Mouse (Mus musculus) kidney, adult 9 months (tissue): ENCODE measurements around the gene Plekhb2.

Source experiments
- DNase-seq: peaks from one replicate; pipeline ENCODE4 v3.0.0; 2022

The Plekhb2 gene

DNA sequence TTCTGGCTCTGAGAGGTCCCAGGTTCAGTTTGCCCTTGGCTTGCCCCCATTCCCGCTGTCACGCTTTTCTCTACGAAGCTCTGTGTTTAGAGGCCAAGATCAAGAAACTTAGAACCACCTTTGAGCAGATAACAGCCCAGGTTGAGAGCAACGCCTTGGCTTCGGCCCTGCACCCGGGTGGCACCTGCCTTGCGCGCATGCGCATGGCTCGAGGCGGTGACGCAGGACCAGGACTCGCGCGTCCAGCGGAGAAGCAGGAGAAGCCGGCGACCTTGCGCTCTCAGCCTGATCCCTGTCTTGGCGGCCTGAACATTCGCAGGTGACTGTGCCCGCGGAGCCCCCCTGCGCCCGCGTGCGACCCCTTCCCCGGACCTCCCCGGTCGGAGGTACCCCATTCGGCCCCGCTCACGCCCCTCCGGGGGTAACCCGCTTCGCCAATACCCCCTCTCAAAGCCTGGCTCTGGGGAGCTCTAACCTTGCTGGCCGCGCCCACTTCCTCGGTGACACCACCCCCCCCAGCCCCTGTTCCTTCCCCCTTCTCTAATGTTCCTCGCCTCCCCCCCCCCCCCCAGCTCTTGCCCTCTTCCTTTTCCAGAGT is at the start of gene Plekhb2:
Gene Plekhb2, plus strand, starts transcription at position 232 of the 598 bp plus-strand sequence.
- peak; percentile 93 for DNase-seq

DNA sequence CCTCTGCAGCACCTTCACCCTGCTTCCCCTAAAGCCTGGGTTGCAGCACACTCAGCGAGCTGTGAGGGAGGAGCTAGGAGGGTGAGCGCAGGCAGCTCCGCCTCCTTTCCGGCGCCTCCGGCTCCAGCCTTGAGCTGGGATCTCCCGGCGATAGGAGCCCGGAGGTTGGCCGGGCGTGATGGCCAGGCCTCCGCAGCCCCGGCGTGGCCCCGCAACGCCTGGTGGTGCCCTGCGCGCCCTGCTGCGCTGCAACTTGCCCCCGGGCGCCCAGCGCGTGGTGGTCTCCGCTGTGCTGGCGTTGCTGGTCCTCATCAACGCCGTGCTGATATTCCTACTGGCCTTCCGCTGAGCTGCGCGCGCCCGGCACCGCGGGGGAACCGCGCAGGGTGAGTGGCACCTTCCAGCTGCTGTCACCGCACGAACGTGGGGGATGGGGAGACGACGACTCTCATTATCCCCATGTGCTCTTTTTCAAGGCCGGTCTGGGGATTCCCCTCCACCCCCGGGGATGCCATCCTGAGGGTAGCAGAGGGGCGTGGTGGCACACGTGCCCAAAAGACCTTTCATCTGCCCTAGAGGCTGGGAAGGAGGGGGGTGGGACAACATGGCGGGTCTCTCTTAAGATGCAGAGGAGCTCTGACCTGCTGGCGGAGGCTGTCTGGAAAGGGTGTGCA is 48.0 kb upstream of the Plekhb2 start:
- DNase-seq: peak; percentile 46

DNA sequence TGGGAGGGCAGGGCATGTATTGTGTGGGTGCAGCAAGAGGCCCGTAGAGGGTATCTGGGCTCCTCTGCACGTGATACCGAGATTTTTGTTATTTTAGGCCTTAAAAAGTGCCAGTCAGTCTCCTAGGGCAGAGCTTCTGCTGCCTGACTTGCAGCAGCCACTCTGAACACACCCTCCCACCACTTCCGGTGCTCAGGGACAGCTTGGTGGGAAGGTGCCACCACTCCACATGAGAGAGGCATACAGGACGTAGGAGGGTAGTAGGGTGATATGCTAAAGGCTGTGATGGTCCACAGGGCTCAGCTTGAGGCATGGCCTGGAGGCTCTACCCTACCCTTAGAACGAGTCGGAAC is 47.5 kb upstream of the Plekhb2 start:
- no peak for DNase-seq

DNA sequence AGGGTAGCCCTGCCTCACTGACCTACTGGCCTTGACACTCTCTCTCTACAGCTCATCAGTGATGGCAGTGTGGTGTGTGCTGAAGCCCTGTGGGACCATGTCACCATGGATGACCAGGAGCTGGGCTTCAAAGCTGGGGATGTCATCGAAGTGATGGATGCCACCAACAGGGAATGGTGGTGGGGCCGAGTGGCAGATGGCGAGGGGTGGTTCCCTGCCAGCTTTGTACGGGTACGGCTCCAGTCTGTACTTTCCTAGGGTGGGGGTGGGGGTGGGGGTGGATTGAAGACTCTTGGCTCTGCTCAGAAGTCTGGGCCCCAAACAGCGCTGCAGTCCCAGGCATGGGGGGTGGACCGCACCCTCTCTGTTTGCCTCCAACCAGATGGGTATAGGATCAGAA is 44.9 kb upstream of the Plekhb2 start:
- DNase-seq: no peak

DNA sequence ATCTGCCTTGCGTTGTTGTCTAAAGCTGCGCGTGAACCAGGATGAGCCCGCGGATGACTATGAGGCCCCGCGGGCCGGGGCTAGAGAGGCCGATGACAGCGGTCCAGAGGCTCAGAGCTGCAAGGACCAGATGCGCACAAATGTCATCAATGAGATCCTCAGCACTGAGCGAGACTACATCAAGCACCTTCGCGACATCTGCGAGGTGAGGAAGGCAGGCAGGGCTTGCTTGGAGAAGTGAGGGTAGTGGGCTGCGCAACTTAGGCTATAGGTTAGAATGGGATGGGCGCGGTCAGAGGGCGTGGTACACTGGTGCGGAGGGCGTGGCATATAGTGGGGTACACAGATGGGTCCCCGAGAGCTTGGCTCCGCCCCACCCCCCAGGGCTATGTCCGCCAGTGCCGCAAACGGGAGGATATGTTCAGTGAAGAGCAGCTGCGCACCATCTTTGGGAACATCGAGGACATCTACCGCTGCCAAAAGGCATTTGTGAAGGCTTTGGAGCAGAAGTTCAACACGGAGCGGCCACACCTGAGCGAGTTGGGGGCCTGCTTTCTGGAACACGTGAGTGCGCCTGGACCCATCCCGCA is 43.8 kb upstream of the Plekhb2 start:
- no peak for DNase-seq

DNA sequence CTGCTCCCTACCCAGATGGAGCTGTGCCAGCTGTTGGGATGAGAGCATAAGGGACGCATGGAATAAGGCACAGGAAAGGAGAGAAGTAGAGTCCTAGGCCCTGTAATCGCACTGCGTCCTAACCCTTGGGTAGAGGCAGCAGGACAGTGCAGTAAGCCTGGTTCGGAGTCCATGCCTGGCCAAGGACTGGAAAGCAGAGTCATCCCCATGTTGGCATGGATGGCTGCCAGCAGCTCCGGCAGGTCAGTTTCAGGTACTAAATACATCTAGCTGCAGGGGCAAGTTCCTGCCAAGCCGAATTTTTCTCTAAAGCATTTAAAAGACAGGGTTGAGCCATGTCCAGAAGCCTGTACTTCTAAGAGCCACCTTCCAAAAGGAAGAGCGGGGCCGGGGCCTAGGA is 41.3 kb upstream of the Plekhb2 start:
- peak; percentile 37 for DNase-seq

DNA sequence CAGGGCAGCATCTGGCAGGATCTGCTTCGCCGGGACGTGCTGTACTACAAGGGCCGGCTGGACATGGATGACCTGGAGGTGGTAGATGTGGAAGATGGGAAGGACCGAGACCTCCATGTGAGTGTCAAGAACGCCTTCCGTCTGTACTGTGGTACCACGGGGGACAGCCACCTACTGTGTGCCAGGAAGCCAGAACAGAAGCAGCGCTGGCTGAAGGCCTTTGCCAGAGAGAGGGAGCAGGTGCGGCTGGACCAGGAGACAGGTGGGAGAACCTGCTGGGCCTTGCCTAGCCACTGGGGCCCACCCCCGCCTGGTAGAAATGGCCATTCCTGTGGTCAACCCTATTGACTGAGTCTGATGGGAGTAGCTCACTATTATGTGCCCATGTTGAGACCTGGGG is 39.5 kb upstream of the Plekhb2 start:
- no peak for DNase-seq

DNA sequence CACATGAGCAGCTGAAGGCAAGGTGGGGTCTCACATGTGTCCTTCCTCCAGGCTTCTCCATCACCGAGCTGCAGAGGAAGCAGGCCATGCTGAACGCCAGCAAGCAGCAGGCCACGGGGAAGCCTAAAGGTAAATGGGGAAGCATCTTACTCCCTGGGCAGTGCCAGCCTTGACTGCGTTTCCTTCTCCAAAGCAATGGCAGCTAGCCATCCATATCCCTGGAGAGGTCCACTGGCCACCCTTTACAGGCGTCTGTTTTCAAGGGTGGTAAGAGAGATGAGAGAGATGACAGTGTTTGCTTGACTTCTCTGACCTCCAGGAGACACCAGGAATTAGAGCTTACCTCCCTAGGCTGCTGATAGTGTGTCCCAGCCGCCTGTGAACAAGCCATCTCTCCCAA is 38.7 kb upstream of the Plekhb2 start:
- DNase-seq: no peak

DNA sequence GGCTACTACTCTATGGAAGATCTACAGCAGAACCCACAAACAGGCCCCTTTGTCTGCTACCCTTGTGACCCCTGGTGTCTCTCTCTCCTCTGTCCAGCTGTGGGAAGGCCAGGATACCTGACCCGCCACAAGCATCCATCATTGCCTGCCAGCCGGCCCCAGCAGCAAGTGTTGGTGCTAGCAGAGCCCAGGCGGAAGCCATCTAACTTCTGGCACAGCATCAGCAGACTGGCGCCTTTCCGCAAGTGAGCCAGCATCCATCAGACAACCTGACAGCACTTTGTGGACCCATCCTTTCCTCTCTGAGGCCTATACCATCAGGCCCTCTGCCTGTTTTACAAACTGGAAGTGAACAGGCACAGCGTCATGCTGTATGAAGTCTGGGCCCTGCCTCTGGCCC is 38.2 kb upstream of the Plekhb2 start:
- no peak for DNase-seq

DNA sequence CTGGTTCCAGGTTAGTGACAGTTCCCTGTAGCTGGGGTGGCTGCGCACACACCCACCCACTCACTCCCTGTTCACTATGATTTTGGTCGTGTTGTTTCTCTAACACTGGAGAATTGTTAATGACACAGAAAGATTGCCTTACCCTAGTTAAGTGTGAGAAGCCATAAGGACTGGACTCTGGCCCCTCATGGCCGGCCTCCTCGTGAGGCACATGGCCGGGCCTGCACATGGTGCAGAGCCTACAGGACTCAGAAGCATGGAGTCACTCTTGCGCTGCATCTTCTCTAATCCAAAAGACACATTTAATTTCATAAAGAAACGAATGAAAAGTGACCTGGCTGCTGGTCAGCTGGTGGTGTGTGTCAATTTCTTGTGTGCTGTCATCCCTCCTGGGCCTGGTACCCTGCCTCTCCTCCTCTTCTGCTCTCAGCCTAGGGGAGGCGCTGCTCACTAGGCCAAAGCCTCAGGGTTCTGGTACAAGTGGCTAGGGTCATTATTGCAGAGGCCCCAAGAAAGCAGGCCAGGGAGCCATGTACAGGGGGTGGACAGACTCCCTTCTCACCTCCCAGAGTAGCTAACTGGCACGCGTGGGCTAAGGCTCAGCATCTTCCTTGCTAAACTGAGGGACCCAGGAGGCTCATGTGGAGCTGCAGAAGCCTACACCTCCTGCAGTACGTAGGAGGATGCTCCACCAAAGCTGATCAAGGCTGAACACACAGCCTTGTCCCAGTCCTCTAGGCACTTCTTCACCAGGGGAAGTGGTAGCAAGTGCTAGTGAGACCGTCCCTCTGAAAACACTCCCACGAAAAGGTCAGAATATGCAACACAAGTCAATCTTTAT is 37.1 kb upstream of the Plekhb2 start:
- DNase-seq: peak; percentile 15

DNA sequence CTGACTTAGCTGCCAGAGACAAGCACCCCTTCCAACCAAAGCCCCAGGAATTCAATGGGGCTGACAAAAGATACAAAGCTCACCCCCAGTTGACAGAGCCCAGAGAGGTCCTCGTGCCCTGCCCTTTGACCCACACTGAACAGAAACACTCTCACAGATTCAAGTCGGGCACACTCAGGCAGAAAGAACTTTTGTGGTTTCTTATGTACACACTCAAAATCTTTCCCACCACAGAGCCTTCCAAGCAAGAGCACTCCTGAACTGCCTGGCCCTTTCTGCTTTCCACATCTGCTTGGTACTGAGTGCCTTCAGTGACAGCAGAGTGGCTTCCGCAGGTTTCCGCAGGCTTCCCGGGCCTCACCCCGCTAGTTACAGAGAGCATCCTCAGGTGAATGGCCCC is 33.9 kb upstream of the Plekhb2 start:
- no peak for DNase-seq

DNA sequence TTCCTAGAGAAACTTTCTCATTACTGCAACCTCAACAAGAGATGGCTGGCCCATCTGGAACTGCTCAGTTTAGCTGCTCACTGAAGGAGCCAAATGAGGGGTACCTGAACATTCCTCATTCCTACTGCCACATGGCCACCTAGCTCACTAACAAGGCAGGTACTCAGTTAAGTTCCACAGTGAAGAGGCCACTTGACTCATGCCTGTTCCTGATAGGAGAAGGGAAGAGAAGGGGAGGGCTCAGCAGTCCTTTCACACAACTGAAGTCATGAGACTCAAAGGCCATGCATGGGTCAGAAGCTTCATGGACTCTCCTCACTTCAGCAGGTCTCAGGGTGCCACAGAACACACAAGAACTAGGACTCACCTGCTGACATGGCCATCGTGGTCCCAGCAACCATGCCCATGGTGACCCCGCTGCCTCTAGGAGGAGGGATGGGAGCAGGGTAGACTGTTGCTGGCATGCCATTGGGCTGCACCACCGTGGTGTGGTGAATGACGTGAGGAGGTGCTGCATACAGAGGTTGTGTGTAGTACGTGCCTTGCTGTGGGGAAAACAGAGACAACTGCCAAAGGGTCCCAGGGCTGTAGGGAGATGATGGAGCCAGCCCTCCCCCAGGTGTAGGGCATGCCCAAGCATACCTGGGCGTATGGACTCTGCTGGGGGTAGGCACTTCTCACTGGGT is 30.4 kb upstream of the Plekhb2 start:
- no peak for DNase-seq

DNA sequence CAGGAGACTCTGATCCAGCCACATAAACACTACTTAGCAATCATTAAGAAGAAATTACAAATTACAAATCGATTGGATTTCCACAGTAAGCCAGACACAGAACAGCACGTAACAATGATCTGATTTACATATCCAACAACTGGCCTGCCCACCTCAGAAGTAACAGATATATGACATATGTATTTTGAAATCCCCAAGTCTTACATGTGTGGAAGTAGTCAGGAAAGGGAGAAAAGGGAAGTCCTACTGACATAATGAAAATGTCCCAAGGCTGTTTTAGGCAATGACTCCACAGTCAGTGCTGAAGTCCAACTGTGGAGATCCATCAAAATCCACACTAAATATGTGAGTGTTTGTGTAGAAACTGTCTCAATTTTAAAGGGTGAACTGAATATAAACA is 28.4 kb upstream of the Plekhb2 start:
- DNase-seq: no peak

DNA sequence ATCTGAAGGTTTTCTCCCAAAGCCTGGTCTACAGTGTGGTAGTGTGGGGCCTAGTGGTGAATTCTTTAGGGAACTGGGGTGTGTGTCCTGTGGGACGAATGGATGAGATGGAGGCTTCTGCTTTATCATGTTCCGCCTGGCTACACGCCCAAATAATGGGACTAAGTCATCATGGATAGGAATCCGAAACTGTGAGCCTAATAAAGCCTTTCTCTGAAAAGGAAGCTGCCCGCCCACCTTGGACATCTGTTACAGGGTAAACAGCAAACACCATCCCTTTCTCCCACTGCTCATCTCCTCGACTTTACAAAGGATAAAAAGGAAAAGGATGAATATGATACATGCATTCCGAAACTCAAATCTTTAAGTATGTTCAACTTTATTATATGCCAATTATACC is 27.8 kb upstream of the Plekhb2 start:
- no peak for DNase-seq

DNA sequence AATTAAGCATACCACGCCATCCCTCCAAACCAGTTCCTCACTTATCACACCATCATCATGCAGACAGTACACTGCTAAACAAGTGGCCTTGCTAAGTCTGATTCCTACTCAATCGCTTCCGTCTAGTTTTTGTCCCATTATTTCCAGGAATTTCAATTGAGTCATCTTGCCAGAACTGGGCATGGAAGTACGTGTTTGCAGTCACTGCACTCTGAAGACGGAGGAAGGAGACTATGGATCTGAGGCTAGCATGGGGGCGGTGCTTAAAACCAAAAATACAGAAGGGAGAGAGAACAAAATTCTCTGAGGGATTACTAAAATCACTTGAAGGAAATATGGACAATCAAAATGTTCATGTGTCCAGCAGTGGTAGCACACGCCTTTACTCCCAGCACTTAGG is 27.0 kb upstream of the Plekhb2 start:
- DNase-seq: no peak

DNA sequence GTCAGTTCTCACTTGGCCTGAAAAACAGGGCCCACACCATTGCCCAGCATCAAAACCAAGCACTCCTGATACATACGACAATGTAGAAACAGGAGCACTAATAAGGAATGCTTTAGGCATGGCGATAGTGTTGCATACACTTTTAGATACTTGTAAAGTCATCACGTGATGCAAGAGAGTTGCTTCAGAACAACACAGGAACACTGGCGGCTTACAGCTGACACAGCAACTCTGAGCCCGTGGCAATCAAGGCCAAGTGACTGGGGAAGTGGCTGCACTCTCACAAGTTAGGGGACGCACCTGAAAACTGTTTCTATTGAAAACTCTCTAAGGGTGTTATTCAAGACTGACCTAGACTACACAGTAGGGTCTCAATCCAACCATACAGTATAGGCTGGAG is 26.4 kb upstream of the Plekhb2 start:
- peak; percentile 27 for DNase-seq

DNA sequence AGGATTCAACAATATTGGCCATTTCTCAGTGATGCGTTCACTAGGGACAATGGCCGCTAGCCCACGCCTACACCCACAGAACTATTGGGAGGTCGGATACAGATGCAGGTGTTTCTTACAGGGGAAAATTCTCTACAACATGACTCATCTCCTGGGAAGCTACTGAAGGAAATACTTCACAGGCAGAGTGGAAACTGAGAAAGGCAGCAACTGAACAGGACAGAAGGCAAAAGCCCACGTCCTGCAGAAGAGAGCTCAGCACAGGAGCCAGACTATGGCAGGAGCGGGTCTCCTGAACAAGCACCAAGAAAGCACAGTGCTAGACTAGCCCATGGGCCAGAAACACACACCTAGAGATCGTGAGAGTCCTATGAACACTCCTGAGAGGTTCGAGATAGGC is 25.6 kb upstream of the Plekhb2 start:
- DNase-seq: no peak

DNA sequence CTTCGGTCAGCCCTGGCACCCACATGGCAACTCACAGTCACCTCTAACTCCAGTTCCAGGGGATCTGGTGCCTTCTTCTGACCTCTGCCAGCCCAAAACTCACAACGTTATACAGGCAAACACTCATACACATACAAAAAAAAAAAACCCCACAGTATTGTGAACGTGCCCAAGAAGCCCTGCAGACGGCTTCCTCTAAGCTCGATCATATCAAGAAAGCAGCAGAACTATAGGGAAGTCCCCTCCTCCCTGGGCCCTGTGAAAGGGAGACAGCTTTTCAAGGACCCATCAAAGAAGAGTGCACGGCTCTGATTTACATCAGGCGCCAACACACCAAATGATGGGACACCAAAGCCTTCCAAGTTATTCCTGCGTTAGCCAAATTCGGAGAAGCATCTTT is 23.9 kb upstream of the Plekhb2 start:
- no peak for DNase-seq

DNA sequence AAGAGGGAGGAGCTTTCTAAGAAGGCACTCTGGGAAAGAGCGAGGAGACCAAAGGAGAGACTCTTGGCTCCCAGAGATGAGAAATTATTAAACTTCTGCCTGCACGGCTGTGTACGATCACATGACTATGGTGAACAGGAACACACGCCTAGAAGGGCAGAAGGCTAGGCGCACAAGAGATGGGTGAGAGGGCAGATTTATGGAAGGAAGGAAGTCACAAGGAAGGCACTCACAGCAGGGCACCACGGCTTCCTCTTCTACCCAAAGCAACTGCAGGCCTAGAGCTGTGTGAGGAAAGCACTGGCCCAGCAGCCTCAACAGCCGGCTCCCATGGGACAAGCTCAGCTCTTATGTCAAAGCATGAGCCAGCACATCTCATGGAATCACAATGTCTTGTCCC is 21.9 kb upstream of the Plekhb2 start:
- peak; percentile 72 for DNase-seq

DNA sequence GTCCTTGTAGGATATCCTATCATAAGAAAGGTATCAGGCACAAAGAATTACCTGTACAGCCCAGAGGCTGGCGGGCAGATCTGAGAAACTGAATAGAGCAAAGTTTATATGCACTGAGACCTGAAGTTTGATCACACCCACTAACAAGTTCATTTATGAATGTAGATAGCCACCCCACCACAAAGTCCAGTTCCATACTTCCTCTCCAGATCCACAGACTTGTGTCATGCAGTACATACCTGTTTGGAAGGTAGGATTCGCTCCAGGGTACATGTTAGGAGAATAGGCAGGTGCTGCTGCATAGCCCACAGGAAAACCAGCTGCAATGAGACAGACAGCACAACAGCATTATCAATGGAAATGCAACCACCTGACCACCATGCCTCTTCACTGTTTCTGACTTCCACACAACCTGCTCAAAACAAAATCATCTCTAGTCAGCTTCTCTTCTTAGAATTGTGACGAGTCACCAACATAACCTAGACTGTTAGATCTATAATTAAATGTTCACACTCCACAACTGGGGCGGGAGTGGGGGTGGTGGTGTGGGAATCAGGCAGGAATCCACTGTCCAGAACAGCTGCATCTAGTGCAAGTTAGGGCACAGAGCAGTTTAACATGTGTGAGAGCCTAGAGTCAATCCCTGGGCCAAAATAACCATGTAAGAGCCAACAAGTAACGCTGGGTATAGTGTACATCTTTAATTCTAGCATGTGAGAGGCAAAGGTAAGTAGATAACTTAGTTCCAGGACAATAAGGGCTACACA is 21.1 kb upstream of the Plekhb2 start:
- no peak for DNase-seq

DNA sequence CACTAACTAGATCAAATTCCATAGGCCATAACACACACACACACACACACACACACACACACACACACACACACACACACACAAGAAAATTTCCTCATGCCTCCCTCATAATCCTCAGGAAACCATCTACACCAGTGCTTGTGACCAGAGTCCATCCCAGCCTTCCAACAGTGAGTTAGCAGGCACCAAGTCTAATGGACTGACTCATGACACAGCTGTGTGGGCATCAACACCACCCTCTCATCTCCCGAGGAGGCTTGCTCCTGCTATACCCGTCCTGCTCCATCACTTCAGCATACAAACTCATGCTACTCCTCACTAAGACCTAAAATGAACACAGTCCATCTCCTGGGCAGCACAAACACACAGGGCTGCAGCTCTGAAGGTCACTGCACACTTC is 18.8 kb upstream of the Plekhb2 start:
- no peak for DNase-seq

DNA sequence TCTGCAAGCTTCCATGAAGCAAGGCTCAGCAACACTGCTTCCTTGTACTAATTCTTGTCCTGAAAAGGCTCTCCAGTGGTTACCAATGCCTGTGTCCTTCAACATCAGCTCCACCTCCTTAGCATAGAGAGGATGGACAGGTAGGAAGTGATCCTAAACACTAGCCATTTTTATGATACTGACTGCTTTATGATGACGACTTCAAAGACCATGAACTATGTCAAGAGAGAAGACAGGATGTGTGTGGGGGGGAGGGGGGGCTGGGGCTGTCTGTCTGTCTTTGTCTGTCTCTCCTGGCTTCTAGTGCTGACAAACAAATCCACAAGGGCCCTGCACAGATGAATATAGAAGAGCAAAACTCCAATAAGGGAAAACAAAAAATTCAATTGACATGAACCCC is 18.4 kb upstream of the Plekhb2 start:
- no peak for DNase-seq

DNA sequence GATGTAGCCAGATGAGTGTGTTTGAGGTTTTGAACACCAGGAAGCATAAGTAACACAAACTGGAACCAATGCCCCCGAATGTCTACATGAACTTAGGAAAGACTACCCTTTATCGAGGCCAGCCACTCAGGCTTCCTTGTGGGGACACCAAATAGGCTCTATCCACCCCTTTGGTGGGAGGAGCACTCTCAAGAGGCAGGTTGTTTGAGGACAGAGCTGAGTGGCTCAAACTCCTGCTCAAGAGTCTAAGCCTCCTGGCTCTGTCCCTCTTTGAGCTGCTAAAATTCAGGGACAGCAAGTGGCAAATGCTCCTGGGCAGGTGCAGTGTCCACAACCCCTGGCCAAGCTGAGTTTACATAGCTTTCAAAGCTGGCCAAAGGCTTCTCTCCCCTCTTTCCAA is 14.9 kb upstream of the Plekhb2 start:
- DNase-seq: no peak
